Mouse (Mus musculus) ES-CJ7 (cell line): ENCODE measurements around the gene Gm20721.
"Not testable (repeated sequence)": the region's sequence is repeated elsewhere in the genome, so short reads cannot be mapped to it uniquely, and the experiment has no call there.

Experiments used
- DNase-seq: peaks from one replicate; pipeline ENCODE4 v3.0.0; 2011; ENCODE audit warnings: low read depth, low spot score

Gm20721 gene

DNA sequence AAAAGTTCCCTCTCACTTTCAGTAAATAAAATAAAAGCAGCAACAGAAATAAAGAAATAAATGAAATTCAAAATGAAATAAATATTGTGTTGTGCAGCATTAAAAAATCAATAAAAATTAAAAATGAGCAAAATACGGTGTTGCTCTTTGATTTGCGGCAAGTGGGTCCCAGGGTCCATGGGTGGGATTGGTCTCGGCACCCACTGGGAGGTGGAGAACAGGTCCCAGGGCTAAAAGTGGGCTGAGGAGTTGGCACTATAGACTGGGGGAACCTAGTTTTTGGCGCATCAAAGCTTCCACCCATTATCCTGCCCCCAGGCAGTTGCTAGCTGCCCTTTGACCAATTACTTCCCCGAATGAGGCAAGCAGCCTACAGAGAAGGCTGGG, at the start of gene Gm20721:
TSS of gene Gm20721 (minus strand) at position 101 of the 387 bp plus-strand sequence.
- DNase-seq: no peak

- no peak for DNase-seq
Observed at GRCm38 (mm10) chr2:174393383-174393782, 46.9 kb upstream of the Gm20721 start.

GRCm38 (mm10) chr2:174392554-174392953, 46.0 kb upstream of the Gm20721 start:
- DNase-seq: no peak

GRCm38 (mm10) chr2:174391936-174392335, 45.4 kb upstream of the Gm20721 start:
- DNase-seq: no peak

DNA sequence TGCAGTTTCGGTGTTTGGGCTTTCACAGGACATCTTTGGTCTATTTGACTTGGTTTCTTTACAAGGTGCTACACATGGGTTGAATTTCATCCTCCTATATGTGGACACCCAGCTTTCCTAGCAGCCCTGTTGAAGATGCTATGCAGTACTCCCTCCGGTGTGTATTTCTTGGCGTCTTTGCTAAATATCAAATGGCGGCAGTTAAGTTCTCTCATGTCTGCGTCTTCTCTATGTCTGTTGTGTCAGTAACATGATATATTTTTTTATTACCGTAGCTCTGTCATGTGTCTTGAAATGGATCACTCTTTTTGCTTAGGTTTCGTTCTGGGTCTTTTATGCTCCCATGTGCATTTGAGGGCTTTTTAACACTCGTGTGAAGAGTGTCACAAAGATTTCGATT, 34.5 kb upstream of the Gm20721 start:
- DNase-seq: no peak

GRCm38 (mm10) chr2:174366571-174366970, 20.1 kb upstream of the Gm20721 start:
- DNase-seq: no peak

- DNase-seq: no peak
Observed at GRCm38 (mm10) chr2:174359656-174360055, 13.1 kb upstream of the Gm20721 start.

GRCm38 (mm10) chr2:174358516-174358915, 12.0 kb upstream of the Gm20721 start:
- DNase-seq: no peak

DNA sequence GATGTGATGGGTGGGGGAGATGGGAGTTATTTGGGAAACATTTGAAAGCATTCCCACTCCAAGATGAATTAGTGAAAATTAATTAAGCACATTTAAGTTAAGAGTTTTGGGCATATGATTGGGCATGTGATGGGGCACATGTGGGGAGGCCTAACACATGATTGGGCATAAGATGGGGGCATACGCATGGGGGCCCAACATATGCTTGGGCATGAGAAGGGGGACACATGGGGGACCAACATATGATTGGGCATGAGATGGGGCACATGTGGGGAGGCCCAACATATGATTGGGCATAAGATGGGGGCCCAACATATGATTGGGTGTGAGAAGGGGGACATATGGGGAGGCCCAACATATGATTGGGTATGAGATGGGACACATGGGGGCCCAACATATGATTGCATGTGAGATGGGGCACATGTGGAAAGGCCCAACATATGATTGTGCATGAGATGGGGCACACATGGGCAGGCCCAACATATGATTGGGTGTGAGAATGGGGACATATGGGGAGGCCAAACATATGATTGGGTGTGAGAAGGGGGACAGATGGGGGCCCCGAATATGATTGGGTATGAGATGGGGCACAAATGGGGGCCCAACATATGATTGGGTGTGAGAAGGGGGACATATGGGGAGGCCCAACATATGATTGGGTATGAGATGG, 622 bp upstream of the Gm20721 start:
- DNase-seq: not testable (repeated sequence)

GRCm38 (mm10) chr2:174344996-174345395, 1.5 kb downstream of the Gm20721 start:
- DNase-seq: no peak

DNA sequence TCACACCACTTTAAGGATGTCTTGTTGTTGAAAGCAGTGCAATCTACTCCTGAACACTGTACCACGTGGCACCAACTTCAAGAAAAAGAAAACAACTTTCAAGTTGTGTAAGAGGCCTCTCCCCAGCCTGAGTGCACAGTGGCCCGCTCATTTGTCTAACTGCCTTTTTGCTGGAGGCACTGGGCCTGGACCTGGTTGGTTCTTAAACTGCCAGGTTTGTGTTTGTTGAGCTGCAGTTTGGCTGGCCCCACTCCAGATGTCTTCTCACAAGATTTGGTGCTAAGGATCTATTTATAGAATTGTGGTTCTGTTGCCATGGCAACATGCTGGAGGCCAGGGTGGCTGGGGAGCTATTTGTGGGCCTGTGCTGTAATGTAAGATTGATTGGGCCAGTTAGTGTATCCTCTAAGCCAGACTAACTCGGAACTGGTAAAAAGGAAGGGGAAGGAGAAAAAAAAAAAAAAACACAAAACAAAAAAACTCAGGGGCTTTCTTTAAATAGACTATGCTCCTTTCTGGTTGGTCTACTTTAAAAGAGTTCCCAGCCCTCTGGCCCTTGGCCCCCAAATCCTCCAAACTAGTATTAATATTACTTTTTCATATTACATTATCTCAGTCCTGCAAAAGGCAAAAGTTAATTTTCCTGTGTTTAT, 2.4 kb downstream of the Gm20721 start:
- no peak for DNase-seq

DNA sequence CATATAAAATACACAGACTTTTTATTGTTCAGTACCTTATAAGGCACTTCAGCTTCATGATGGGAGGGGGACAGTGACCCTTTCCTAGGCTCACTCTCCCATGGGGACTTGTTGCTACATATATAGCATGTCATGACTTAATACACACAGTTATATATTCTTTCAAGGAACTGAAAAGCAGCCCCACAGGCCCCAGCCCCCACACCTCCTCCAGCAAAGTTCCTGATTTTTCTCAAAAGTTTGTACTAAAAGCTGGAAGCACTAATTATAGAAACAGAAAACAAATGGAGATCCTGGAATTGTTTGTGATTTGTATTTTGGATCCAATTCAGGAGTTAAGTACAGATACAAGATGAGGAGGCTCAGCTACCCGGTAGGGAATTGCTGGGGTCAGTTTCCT, 2.9 kb downstream of the Gm20721 start:
- no peak for DNase-seq

DNA sequence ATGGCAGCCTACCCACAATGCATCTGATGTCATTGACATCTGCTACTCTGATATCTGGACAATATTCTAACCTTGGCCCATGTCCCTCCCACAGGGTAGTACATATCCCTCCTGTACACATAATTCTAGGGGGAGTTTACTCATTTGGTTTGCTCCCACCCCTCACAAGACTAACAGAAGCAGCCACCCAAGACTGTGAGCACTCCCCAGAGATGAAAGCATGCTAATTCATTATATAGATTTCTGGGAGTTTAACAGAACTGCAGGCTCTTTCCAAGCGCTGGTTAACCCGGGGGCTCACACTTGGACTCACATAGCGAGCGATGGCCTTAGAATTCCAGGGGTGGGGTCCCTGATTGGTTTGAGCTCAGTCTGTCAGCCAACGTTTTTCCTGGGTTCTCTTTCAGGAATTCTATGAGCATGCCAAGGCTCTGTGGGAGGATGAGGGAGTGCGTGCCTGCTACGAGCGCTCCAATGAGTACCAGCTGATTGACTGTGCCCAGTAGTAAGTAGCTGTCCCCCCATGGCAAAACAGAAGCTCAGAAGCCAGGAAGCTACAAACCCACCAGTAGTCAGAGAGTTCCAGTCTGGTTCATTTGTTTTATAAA, 3.6 kb downstream of the Gm20721 start:
- no peak for DNase-seq

DNA sequence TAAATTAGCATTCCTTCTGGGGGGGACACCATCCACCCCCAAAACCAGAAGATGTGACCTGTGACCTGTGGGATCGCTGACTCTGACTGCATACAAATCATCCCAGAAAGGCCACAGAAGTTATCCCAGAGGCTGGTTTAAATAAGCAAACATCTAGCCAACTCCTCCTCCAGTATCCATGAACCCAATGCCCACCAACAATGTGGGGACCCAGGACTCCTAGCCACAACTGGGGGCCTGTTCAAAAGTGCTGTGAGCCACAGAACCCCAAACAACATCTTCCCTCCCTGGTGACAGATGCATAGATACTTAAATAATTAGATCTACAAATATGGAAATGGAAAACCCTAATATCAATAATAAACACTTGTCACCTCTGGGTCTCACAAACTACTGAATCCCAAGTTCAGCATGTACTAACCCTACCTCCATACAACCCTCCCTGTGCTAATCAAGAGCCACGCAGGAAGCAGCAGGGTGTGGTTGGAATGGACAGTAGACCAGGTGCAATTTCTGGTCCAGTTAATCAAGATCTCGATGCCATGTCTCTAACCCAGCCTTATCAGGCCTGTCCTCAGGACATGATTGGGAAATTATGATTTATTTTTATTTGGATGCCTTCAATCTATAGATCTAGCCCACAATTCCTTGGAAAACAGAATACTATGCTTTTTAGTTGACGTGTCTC, 5.5 kb downstream of the Gm20721 start:
- no peak for DNase-seq

DNA sequence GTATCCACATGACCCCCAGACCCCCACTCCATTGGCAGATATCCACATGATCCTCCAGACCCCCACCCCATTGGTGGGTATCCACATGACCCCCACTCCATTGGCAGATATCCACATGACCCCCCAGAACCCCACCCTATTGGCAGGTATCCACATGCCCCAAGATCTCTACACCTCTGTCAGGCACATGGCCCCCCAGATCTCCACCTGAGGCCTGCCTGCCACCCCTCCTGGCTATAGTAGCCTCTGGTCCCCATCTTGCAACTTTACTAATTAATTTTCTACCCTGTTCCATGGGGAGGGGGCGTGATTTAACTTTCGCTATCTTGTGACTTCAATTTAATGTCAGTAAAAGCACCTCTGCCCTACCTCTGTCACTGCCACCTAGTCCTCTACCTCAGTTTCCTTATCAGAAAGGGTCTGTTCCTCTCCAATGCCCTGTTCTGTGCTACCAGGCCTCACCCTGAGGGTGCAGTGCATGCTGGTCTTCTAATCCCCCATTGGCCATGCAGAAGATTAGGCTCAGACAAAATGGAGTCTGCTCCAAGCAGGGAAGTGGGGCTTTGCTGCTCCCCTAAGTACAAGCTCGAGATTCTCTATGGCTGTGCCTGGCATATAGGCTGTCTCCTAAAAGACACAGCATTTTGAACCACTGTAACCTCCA, 6.2 kb downstream of the Gm20721 start:
- no peak for DNase-seq

GRCm38 (mm10) chr2:174339701-174340100, 6.8 kb downstream of the Gm20721 start:
- no peak for DNase-seq

DNA sequence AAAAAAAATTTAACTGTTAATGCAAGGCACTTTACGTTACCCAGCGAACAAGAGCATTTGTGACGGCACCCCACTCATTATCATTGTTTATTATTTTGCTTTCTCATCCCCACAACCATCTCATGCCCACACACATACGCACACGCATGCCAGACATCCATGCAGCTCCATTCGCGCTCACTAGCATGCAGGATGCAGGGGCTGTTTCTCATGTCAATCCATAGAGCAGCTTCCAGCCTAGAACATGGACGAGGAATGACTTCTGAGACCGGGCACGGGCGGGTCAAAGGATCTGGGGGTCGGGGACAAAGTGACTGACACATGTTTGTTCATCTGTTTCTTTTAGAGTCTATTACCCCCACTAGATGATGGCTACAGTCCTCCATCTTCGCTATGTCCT, 9.2 kb downstream of the Gm20721 start:
- no peak for DNase-seq

- DNase-seq: no peak
Observed at GRCm38 (mm10) chr2:174334415-174334814, 12.1 kb downstream of the Gm20721 start.

GRCm38 (mm10) chr2:174333239-174333890, 13.1 kb downstream of the Gm20721 start:
- no peak for DNase-seq

DNA sequence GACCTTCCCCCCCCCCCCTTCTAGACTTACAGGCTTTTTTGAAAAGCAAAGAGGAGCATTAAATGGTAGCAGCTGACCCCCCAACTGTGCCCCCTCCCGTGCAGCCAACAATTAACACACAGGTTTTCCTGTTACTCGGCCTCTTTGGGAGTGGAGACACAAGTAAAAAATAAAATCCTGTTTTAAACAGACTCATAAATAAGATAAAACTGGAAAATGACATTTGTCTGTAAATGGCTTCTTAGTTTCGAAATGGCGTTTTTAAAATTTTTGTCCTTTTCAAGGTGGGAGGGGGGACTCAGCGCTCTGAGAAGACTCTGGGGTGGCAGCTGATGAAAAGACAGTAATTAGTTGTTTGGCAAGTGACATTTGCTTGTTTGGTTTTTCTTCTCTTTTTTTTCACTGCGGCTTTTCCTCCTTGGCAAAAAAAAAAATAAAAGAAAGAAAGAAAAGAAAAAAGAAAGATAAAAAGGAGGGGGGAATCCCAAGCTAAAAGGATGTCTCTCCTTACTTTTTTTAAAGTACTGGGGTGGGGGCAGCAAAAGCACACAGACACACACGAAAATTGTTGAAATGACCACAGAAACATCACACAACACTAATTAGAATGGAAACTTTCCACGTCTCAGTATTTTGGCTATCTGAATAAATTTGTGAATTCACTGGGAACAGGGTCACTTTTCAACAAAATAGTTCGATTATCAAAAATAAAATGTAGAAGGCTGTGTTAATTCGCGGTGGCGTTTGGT, 15.1 kb downstream of the Gm20721 start:
- DNase-seq: no peak
